Mouse (Mus musculus) central nervous system, embryonic 11.5 days (tissue): Measurements from ENCODE around the gene Gsdma. TPM values are rescaled to one million over a fixed set of nuclear protein-coding genes. Genes with fewer than 3 reads are reported as not detected.

ENCODE experiments used
- polyA plus RNA-seq: library from polyadenylated mRNA; depleted of rRNA; stranded (reverse); fragments of >200 nt; gene quantifications from 2 replicates; pipeline ENCODE4 v1.2.3, GENCODE M21; 2012; rRNA removed

Gsdma gene
- 0.02 TPM in 1 of 2 replicates, not detected in the other for polyA plus RNA-seq

DNA sequence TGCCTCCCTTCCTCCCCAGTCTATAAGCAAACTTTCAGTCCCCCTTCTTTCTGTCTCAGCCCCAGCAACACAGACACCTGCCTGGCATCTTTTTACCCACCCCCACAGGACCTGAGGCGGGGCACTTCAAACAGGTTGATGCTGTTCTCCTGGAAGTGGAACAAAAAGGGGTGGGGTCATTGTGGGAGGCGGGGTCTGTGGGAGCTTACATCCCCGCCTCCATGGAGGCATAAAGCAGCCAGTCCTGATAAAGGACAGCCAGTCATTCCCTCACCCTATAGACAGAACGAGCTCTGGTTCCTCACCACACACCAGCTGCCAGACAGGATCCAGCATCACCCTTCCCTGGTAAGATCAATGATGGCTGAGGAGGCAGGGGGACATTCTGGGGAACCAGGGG is at the start of gene Gsdma:
Gene Gsdma, plus strand, starts transcription at position 261 of the 400 bp plus-strand sequence.

GRCm38 (mm10) chr11:98625611-98626410 is 38.3 kb upstream of the Gsdma start, which contains the start of the genes Gm12355 and Gsdma3:
TSS of gene Gm12355 (minus strand) at chr11:98625661.
TSS of gene Gsdma3 (plus strand) at chr11:98626360.

GRCm38 (mm10) chr11:98646459-98646858 is 17.7 kb upstream of the Gsdma start, which contains the start of gene Gsdma2:
TSS of gene Gsdma2 (plus strand) at chr11:98646759.

DNA sequence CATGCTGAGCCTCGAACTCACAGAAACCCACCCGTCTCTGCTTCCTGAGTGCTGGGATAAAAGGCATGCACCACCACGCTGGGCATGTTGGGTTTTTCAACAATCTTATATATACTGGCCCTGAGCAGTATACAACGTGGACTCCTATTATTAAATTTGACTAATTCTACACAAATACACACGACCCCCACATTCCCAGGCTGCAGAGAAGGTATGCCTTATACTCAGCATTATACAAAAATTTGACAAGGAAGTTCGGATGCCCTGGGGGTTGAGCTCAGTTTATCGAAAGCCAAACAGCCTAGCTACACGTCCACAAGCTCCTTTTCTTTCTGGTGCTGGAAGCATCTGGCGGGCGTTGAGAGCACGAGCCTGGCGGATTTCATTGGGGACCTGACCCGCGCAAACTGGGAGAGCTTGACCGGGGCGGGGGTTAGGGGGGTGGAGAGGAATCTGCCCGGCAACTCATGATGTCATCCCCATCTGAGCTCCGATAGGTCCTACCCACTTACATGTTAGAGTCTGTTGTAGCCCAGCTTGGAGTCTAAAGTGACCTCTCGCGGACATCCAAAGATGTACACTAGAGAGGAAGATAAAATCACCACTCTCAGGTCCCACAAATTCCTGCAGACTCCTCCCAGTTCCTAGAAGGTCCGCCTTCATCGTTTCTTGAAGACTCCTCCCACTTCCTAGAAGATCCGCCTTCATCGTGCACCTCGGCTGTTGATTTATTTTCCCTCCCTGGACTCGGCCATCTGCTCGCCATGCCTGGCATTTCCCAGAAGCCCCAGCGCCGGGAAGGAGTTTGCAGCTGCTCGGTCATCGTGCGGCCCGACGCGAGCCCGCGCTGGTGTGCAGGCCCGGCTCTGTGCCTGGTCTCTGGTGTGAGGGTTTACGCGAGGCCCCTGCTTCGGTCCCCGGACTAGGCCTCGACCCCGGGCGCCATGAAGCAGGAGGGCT is 17.9 kb downstream of the Gsdma start, which contains the start of gene Psmd3:
Gene Psmd3, plus strand, starts transcription at position 769 of the 960 bp plus-strand sequence.

DNA sequence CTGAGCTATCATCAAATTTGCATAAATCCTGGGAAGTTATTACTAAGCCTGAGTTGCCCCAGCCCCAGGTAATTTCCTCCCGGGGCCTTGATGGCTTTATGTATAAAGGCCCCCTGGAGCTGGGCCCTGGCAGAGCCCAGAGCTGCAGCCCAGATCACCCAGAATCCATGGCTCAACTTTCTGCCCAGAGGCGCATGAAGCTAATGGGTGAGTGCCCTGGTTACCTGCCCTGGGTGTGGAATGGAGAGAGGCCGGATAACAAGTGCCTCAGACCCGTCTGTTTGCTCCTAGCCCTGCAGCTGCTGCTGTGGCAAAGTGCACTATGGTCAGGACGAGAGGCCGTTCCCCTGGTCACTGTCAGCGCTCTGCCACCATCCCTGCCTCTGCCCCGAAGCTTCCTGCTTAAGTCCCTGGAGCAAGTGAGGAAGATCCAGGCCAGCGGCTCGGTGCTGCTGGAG is 37.1 kb downstream of the Gsdma start, which contains the start of gene Csf3:
Gene Csf3, plus strand, starts transcription at position 51 of the 458 bp plus-strand sequence.

Other genes with a start within 250 kb of the Gsdma start
- gene Mien1, start 225.4 kb upstream of the Gsdma start, polyA plus RNA-seq = 73.6 and 108 TPM in 2 replicates
- 3.2 and 3.3 TPM in 2 replicates for gene Grb7, start 218.0 kb upstream of the Gsdma start, polyA plus RNA-seq
- 0.04 and 0.09 TPM in 2 replicates for gene Ikzf3, start 118.3 kb upstream of the Gsdma start, polyA plus RNA-seq
- 0.09 and 0.44 TPM in 2 replicates for gene Zpbp2, start 113.3 kb upstream of the Gsdma start, polyA plus RNA-seq
- 51.7 and 70.0 TPM in 2 replicates for gene Ormdl3, start 77.0 kb upstream of the Gsdma start, polyA plus RNA-seq
- gene Lrrc3c, start 66.1 kb upstream of the Gsdma start, polyA plus RNA-seq = not detected in 2 replicates
- 0.62 and 2.6 TPM in 2 replicates for gene Gm12355, start 38.7 kb upstream of the Gsdma start, polyA plus RNA-seq
- gene Gsdma3, start 38.0 kb upstream of the Gsdma start, polyA plus RNA-seq = not detected in 2 replicates
- 0.11 TPM in 1 of 2 replicates, not detected in the other for gene Gsdma2, start 17.6 kb upstream of the Gsdma start, polyA plus RNA-seq
- gene Psmd3, start 18.2 kb downstream of the Gsdma start, polyA plus RNA-seq = 165 and 173 TPM in 2 replicates
- gene Csf3, start 36.9 kb downstream of the Gsdma start, polyA plus RNA-seq = not detected in 2 replicates
- 71.0 and 91.8 TPM in 2 replicates for gene Med24, start 65.1 kb downstream of the Gsdma start, polyA plus RNA-seq
- 104 and 116 TPM in 2 replicates for gene Thra, start 76.3 kb downstream of the Gsdma start, polyA plus RNA-seq
- 0.91 and 1.3 TPM in 2 replicates for gene Nr1d1, start 111.0 kb downstream of the Gsdma start, polyA plus RNA-seq
- 104 and 142 TPM in 2 replicates for gene Msl1, start 131.2 kb downstream of the Gsdma start, polyA plus RNA-seq
- gene Casc3, start 140.6 kb downstream of the Gsdma start, polyA plus RNA-seq = 60.4 and 105 TPM in 2 replicates
- gene Rapgefl1, start 172.4 kb downstream of the Gsdma start, polyA plus RNA-seq = 6.0 and 9.7 TPM in 2 replicates
- 10.0 and 11.9 TPM in 2 replicates for gene Wipf2, start 199.3 kb downstream of the Gsdma start, polyA plus RNA-seq
- 24.9 and 35.6 TPM in 2 replicates for gene Cdc6, start 243.4 kb downstream of the Gsdma start, polyA plus RNA-seq